Mouse (Mus musculus) gastrocnemius, adult 18-20 months (tissue): ENCODE measurements around the gene Ptbp2. TPM values are rescaled to one million over a fixed set of nuclear protein-coding genes. Genes with fewer than 3 reads are reported as not detected.

Experiments
- DNase-seq: peaks from one replicate; pipeline ENCODE4 v3.0.0; 2021; ENCODE audit warnings: low spot score
- long read RNA-seq, 2 experiments: library from polyadenylated mRNA; stranded (forward); transcript quantifications; one replicate each; pipeline ENCODE4 v2.0.0; 2021
- total RNA-seq, 2 experiments: library from RNA; stranded (reverse); gene quantifications; 2 replicates each; pipeline ENCODE4 v1.2.3; 2021

Gene Ptbp2
- total RNA-seq = 10 to 100 TPM; 16.9 to 20.4 TPM
- long read RNA-seq, experiment 1, transcript Ptbp2-201 (14 exons, 3,364 nt) = minor isoform, 8 of 22 reads
- long read RNA-seq, experiment 1, transcript Ptbp2-213 (14 exons, 3,777 nt) = major isoform, 9 of 22 reads
- long read RNA-seq, experiment 1, partial matches to known transcripts = 2 of 22 reads
- long read RNA-seq, experiment 1, other reads (novel, unspliced or antisense) = 3 of 22 reads
- long read RNA-seq, experiment 2, transcript Ptbp2-213 (14 exons, 3,777 nt) = major isoform, 8 of 16 reads
- long read RNA-seq, experiment 2, partial matches to known transcripts = 0 of 16 reads
- long read RNA-seq, experiment 2, other reads (novel, unspliced or antisense) = 5 of 16 reads

DNA sequence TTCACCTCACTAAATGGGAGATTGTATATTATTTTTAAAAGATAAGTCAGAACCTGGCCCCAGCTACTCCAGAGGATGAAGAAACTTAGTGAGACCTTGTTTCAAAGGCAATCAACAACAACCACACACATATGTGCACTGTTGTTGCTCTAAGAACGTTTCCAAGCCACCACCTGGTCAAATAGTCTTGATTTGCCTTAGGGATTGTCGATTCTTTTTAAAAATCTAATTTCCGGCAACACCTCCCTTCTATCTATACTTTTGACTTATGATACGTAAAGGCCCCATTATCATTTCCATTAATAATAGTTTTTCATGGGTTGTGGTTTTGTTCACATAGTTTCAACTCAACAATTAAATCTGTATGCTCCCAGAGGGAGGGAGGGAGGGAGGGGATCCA, at the start of gene Ptbp2:
Gene Ptbp2, minus strand, starts transcription at position 101 of the 400 bp plus-strand sequence.
- no peak for DNase-seq

GRCm38 (mm10) chr3:119814678-119815077, 30.4 kb upstream of the Ptbp2 start:
- no peak for DNase-seq

GRCm38 (mm10) chr3:119806123-119806522, 21.9 kb upstream of the Ptbp2 start:
- no peak for DNase-seq

DNA sequence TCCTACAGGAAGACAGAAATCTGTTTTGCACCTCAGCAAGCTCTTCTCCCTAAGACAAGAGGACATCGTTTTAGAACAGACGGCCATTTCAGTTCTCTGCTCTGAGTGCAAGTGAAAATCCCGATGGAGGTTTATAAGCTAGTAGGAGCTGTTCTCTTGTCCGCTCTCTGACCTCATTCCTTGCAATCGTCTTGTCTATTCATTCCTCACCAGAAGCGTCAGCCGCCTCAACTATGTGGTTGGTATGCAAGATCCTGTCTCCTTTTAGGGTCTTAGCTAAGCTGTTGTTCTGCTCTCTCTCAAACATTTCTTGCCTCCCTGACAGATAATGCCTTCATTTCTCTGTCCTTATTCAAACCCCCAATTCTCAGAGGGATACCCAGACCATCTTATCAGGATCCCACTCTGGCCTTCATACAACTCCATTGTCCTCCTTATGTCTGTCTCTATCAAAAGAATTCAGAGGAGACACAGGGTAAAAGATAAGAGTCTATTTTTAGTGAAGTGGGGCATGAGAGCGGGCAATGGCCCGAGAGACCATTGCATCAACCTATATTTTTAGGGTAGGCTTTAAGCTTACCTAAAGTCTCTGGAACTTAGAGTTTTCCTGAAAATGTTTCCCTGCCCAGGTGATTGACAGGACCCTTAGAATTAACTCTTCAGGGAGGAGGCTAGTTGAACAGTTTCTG, 10.6 kb upstream of the Ptbp2 start:
- DNase-seq = no peak

DNA sequence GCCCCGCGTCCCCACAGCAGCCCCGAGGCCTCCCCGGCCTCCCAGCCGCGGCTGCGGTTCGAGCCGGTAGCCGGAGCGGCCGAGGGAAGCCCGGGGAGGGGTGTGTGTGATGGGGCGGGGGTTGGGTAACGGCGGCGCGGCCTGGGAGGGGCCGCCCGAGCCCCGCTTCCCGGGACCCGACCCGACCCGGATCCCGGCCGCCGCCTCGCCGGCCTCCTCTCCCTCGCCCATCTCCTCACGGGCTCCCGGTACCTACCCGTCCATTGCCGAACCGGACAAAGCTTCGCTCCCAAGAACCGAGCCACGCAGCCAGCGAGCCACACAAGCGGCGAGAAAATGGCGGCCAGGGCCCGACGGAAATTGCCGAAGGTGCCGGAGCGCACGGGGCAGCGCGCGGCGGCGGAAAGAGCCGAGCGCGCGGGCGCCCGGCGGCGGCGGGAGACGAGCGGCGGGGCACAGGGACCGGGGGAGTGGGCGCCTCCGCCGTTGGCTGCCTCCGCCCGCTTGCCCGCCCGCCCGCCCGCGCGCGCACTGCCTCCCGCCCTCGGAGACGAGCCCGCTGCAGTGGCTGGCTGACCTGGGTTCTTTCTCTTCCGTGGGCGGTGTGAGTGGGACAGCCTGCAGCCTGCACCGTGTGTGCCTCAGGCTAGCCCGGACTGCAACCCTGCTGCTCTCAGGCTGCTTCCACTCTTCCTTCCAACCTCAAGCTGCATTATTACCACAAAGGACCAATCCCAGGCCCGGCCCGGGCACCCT, 1.1 kb downstream of the Ptbp2 start:
- DNase-seq = peak; percentile 83

DNA sequence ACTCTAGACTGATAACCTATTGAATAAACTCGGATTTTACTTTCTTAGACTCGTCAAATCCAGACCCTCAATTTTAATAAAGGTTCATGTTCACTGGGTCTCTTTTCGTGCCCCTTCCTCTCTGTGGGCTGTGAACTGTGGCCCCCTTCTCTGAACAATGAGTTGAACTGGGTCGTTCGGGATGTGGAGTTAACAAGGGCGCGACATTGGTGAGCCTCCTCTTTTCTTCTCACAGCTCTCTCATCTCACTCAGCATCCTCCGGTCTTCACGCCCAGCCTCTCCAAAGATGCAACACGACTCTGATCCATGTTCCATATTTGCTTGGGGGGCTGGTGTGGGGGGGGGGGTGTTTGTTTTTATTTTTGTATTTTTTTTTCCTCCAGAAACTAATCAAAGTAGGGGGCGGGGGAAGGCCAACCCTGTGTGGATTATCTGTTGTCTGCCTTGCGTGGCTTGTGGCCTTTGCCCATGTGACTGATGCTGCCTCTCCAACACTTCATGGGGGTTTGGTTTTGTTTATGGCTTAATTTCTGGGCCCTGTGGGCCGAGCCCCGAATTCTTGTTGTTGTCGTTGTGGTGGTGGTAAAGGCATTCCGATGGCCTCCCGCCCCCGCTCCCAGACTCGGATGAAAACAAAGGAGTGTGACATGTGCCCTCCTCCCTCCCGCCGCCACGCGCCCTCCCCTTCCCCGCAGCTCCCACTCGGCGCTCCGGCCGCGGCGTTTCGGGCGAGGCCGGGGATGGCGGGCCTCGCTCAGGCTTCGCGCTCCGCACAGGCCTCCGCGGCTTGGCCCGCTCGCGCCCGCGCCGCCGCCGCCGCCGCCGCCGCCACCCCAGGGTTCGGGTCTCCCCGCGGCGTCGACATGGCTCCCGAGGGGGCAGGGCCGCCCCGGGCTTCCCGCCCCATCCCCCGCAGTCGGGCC, 2.0 kb downstream of the Ptbp2 start:
- peak; percentile 33 for DNase-seq

DNA sequence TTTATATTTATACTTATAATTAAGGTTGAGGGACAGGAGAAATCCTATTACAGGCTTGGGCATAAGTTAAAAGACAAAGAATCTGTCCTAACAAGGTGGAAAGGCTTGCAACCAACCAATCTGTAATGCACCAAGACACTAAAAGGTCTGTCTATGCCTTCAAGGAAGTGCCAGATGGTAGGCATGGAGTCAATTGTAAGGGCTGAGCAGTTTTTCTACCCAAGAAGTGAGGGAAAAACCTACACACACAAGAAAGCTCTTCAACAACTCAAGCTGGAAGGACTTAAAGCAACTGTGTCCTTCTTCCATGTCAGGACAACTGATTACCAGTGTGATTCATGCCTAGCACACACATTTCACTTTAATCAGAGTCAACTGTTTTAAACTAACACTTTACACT, 3.4 kb downstream of the Ptbp2 start:
- DNase-seq = no peak

DNA sequence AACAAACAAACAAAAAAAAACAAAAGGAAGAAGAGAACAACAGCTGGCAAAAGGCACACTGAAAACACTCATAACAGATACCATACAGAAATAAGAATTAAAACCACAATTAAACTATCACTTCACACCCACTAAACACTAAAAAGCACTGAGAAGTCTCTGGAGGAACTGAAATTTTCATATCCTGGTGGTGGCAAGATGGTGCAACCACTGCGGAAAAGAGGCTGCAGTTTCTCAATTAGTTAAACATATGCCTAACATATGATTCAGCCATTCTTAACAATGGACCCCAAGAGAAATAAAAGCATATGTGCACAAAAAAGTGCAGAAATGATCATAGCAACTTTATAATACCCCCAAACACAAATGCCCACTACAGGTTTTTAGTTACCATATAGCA, 5.0 kb downstream of the Ptbp2 start:
- DNase-seq = no peak

DNA sequence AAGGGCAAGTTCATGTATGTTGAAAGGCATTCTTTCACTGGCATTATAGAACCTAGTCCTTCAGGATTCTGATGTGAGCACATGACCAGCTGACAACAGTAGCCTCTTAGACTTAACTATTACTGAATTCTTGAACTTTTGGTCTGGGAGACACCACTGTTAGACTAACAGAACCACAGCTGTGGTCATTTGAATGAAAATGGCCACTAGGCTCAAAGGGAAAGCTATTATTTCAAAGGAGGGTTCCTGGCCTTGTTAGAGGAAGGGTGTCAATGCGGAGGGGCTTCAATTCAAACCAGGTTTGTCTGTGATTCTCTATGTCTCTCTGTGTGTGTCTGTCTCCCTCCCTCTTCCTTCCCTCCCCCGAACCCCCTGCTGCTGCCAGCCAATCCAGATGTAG, 5.8 kb downstream of the Ptbp2 start:
- no peak for DNase-seq

DNA sequence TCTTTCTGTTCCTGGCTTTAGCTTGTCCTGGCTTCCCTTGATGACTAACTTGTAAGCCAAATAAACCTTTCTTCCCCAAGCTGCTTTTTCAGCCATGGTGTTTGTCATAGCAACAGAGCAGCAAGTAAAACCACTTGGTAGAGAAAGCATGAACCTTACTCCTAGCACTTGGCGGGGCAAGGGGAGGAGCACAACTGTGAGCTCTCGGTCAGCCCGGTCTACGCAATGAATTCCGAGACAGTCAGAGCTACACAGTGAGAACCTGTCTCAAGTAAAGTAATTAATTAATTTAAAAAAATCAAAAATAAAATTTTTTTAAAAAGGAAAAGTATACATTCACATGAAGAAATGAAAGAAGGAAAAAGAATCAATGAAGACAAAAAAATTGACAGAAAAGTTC, 8.1 kb downstream of the Ptbp2 start:
- no peak for DNase-seq

DNA sequence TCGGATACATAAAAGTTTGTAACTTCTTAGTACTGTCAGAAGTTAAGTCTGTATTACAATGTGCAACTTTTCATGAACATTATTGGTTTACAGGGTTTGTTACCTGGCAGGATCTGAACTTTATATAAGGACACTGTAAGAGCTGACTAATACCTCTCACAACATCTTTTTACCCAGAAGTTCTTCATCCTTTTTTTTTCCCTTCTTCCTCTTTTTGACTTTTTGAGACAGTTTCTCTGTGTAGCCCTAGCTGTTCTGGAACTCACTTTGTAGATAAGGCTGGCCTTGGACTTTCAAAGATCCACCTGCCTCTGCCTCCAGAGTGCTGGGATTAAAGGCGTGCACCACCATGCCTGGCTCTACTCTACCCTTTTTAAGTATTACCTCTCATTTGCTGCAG, 11.5 kb downstream of the Ptbp2 start:
- DNase-seq = no peak

- no peak for DNase-seq
Measured at GRCm38 (mm10) chr3:119763772-119764171, 20.5 kb downstream of the Ptbp2 start.

GRCm38 (mm10) chr3:119761732-119762131, 22.5 kb downstream of the Ptbp2 start:
- no peak for DNase-seq

DNA sequence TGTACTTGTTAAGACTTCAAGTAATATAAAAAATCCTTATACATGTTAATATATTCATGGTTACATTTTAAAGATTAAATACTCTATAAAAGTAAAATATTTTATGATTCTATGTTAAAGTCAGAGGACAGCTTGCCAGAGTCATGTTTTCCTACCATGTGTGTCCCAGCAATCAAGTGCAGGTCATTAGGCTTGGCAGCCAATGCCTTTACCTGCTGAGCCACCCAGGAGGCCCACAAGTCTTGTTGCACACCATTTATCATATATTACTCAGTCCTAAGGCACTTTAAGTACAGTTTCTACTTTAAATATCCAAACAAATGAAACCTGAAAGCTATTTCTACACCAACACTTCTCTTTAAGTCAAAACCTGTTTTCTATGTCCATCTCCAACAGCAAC, 30.5 kb downstream of the Ptbp2 start:
- DNase-seq = no peak

DNA sequence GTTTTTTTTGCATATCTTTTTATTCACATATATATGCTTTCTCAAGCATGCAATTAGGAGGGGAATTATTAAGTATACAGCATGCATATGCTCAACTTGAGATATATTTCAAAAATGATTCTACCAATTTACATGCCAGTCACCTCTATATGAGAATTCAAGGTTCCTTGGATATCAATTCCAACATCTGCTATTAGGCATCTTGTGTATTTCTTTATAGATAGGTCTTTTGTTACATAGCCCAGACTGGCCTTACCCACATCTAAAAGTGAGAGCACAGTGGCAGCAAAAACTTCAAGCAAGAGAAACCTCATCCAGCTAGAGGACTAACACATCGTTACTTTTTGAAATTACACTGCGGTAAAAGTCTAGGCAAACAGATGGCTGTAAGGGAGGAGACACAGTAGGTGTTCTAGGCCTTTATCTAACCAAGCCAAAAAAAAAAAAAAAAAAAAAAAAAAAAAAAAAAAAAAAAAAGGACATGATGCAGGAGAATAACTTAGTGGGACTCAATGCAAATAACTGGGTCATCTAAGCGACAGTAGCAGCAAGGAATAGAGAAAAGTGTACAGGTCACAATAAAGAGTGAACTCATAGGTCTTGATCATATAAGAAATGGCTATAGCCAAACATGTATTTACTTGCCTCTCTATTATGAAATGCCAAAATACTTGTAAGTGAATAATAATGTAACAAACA, 34.6 kb downstream of the Ptbp2 start:
- no peak for DNase-seq

DNA sequence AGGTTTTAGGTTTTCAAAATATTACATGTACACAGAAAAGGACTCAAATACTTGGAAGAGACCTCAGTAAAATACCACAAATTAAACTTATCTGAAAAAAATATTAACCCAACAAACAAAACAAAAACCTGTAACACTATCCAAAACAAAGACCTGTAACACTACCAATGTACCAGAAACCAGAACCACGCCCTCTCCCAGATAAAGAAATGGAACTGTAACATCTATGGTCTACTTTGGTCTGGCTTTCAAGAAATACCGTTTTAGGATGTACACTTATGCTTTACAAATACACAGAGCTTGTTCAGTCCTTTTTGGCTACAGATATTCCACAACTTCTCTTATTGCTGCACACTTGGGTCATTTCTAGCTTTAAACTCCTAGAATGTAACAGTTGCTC, 35.1 kb downstream of the Ptbp2 start:
- no peak for DNase-seq

- DNase-seq = no peak
Measured at GRCm38 (mm10) chr3:119746656-119747055, 37.6 kb downstream of the Ptbp2 start.

- DNase-seq = no peak
Measured at GRCm38 (mm10) chr3:119745801-119746200, 38.5 kb downstream of the Ptbp2 start.

GRCm38 (mm10) chr3:119729863-119730262, 54.4 kb downstream of the Ptbp2 start:
- DNase-seq = no peak

- DNase-seq = no peak
Measured at GRCm38 (mm10) chr3:119712066-119712465, 72.2 kb downstream of the Ptbp2 start.

DNA sequence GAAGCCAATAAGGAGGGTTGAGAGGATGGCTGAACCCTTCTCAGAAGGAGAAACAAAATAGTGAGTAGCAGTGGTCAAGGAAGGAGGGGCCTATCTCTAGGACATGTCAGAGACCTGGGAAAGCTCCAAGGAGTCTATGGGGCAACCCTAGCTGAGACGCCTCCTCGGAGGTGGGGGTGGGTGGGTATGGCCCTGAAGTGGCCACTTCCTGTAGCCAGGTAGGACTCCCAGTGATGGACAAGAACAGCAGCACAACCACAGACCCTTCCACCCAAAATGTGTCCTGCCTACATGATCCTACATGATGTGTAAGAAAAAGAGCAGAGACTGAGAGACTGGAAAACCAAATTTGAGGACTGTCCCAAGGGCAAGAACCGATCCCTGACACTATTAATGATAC, 72.8 kb downstream of the Ptbp2 start:
- no peak for DNase-seq
